Mouse (Mus musculus): ENCODE data around the gene Vmn2r81.

DNA sequence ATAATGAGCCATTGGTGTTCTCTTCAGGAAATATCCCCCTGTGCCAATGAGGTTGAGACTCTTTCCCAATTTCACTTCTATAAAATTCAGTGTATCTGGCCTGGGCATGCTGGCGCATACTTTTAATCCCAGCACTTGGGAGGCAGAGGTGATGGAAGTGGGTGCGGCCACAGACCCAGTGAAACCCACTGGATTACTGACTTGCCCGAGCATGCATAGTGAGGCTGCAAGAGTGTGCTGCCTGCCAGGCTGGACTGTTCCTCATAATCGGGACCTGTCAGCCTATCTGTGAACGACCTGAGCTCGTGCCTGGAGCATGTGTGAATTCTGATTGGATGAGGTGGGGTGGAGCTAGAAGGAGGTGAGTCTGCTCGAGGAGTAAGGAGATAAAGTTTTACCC lies 25.3 kb upstream of the Vmn2r81 start:
- TF ChIP-seq CTCF (IDR thresholded peaks at IDR 0.05; ENCODE audit: low read depth) (no peak), EP300 (IDR thresholded peaks at IDR 0.05; ENCODE audit: low read depth) (no peak)
